Mouse (Mus musculus) C2C12 (cell line): ENCODE data around the gene Fto.

Experiments used
- CTCF ChIP-seq: IDR thresholded peaks from one replicate; pipeline ENCODE4 v1.5.1; 2011; ENCODE audit not compliant: control insufficient read depth, insufficient read depth, insufficient read length
- MYOG ChIP-seq: IDR thresholded peaks from one replicate; pipeline ENCODE4 v1.6.1; 2011; ENCODE audit not compliant: control insufficient read depth, insufficient read length; ENCODE audit errors: extremely low read depth

DNA sequence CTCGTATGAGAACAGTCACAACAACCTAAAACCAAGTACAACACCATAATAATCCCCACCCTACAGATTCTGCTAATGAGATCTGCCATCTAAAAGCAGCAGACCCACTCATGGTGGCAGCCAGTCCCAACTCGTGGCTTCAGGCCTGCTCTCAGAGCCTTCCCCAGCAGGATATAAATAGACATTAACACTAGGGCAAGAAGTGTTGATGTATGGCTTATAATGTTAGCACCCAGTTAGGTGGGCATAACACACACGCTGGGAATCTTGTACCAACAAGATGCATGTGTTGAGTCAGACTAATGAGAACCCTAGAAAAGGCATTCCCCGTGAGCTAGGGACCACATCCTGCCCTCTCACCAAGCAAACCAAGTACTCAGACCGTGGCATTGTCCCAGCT is 240.1 kb downstream of the Fto start:
- TF ChIP-seq CTCF (no peak), MYOG (no peak)
